Mouse (Mus musculus) inflammation-experienced regulatory T-cells, adult 6 months (primary cell): ENCODE measurements around the gene Apoc2. TPM values are rescaled to one million over a fixed set of nuclear protein-coding genes. Genes with fewer than 3 reads are reported as not detected.
A peak's percentile ranks its signal among the peaks of the same experiment; 100 is the strongest.

ENCODE experiments used
- ATAC-seq: one replicate; pipeline ENCODE4 v1.8.0; 2017
- polyA plus RNA-seq, 3 experiments: library from polyadenylated mRNA; unstranded; fragments of 100-300 nt; shearing (Covaris generic); gene quantifications; one replicate each; pipeline ENCODE4 v1.2.1; 2017

Gene Apoc2
- polyA plus RNA-seq, 3 experiments from 2014 or later = not detected

DNA sequence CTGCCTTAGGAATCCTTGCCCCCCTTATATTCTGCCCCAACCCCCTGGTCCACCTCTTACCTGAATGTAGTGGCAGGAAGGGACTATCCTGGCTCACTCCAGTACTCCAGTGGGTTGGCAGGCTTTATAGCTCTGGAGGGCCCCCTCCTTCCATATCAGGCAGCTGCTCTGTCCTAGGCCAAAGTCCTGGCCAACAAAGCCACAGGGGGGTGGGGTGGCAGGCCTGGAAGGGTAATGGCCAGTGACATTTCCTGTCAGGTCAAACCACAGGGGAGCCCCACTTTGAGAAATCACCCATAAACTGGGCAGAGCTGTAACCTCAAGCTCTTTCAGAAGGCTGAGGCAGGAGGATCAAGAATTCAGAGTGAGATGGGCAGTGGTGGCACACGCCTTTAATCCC is 1.1 kb downstream of the Apoc2 start:
- no peak for ATAC-seq

DNA sequence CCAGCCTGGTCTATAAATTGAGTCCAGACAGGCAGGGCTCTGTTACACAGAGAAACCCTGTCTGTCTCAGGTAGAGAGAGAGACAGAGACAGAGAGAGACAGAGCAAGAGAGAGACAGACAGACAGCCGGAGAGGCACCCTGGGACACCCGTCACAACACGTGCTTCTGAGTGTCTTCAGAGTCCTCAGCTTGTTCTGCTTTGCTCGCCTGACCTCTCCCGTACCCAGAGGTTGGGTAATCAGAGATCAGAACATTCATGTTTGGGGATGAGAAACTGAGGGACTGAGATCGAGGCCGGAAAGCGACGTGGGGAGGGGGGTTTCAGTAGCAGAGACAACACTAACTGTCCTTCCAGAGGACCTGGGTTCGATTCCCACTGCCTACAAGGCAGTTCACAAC is 1.9 kb downstream of the Apoc2 start:
- ATAC-seq = no peak

DNA sequence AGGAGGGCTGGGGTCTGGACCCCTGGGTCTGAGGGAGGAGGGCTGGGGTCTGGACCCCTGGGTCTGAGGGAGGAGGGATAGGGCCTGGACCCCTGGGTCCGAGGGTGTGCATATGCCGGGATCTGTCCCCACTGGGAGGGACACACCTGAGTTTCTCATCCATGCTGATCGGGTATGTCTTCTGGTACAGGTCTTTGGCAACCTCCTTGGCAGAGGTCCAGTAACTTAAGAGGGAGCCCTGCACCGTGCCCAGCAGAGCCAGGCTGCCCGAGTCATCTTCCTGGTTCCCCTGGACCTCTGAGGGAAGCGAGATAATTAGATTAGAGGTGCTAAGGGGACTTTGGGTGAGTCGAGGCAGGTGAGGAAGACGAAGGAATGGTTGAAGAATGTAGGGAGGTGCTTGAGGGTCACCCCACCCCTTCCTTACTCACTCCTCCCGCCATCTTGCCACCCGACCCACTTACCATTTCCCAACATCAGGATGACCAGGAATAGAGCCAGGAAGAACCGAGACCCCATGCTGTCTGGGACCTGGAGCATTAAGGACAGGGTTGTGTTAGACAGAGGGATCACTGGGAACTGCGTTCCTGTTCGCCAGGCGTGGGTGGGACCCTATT is 4.5 kb downstream of the Apoc2 start:
- ATAC-seq = no peak

DNA sequence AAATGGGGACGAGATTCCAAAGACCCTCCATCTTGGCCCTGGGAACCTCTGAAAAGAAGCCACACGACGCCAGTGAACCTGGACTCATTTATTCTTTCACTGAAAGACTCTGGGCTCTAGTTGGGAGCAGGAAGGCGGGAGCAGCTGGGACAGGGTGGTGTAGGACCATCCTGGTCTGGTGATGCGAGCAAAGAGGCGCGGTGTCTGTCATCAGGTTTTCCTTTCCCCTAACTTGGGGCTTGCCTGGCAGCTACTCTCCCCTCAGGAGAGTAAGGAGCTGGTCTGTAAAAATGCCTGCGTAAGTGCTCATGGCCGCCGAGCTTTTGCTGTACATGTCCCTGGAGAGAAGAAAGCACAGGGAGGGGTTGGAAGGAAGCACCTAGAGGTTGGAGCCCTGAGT is 6.2 kb downstream of the Apoc2 start:
- no peak for ATAC-seq

DNA sequence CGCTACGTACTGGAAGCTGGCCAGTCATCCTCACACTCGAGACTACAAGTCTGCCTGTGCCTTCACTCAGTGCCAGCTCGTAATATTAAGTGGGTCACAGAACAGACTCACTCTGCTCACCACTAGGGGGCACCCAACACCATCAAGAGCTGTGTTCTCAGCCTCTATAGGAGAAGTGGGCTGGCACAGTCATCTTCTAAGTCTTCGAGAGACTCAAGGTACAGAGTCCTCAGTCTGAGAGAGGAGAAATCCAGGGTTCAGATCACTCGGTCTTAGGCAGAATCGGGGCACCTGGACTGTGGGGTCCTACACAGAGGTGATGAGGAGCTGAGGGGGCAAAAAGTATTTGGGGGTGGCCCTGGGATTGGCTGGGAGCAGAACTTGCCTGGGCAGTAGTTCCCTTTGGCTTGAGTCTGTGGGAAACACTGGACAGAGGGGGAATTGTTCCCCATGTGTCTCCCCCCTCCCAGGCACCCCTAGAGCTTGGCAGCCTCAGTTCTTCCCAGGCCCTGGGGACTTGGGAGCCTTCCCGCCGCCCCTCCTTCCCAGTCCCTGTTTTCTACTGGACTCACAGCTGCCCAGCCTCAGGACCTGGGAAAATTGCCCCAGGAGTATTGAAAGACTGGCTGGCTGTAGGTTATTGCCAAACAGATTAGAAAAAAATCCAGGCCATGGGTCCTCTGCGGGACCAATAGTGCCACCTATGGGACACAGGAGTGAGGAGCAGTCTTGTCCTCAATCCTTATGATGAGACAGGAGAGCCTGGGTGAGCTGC is 8.6 kb downstream of the Apoc2 start:
- peak; percentile 67 for ATAC-seq

DNA sequence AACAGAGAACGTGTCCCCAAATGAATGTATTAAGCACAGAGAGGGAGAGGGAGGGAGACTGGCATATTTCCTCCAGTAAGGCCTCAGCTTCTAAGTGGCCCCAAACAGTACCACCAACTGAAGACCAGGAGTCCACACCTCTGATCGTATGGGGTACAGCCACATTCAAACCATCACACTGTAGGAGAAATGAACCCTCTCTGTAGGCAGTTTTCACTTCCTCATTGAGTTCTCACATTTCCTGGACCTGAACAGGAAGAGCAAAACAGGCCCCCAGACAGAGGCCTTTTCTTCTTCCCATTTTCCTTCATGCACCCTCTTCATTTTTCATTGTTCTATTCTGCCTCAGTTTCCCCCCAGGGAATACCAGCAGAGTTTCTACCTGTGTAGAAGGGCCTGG is 10.3 kb downstream of the Apoc2 start:
- ATAC-seq = no peak

DNA sequence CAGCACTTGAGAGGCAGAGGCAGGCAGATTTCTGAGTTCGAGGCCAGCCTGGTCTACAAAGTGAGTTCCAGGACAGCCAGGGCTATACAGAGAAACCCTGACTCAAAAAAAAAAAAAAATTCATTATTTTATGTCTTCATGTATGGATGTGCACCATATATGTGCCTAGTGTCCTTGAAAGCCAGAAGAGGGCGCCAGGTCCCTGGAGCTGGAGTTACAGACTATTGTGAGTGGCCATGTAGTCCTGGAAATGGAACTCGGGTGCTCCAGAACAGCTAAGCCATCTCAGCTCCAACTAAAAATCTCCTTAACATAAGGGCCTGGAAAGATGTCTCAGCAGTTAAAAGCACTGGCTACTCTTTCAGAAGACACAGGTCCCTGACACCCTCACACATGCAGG is 11.0 kb downstream of the Apoc2 start:
- no peak for ATAC-seq

DNA sequence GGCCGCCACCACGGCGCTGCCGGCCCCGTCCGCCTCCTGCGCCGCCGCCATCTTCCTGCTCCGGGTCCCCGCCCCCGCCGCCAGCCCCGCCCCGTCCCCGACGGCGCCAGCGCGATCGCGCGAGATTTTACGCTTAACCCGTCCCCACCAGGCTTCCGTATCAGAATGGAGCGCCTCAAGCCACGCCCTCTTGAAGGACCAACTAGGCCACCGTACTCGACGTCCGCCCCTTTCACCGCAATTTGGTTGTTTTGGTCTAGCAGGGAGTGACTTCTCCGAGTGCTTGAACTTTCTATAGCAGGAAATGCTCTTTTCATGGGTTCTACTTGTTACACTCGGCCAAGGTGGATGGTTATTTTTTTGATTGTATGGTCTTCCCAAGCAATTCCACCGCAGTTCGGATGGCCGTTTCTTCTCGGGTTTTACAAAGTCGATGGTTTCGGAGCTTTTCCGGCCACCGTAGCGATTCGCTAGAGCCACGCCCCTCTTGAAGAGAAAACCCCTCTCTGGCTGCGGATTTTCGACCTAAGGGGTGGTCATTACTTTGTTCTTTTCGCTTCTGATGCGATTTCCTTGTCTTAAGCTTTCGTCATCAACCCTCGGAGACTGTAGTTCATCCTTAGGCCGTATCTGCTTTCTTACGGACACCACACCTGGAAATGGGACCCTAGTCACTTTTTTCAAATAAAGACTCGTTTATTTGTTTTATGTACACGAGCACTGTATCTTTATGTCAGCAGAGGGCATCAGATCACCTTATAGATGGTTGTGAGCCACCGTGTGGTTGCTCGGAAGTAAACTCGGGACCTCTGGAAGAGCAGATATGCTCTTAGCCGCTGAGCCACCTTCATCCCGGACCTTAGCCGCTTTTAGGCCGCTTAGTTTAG is 12.5 kb downstream of the Apoc2 start, which contains the start of gene Clptm1:
Clptm1 (minus strand) TSS at position 79 of the 887 bp plus-strand sequence.
- peak; percentile 68 for ATAC-seq

DNA sequence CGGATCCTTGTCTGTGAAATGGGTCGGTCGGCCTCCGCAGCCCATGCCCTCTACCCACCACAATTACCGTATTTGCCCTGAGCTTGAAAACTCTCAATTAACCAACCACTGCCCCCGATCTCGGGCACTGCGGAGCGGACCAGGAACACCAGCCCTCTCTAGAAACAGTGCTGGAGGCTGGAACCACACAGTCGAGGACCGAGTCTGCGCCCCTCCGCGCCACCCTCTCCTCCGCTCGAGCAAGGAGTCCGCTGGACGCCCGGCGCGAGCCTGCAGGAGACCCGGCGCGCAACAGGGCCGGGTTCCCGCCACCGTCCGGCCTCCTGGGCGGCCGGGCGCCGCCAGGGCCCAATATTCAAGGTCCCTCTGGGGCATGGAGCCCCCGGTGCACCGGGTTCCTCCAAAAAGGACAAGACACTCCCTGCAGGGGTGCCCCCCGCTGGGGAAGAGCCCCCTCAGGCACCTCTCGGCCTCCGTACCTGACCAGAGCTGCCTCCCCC is 13.2 kb downstream of the Apoc2 start:
- ATAC-seq = peak; percentile 5

DNA sequence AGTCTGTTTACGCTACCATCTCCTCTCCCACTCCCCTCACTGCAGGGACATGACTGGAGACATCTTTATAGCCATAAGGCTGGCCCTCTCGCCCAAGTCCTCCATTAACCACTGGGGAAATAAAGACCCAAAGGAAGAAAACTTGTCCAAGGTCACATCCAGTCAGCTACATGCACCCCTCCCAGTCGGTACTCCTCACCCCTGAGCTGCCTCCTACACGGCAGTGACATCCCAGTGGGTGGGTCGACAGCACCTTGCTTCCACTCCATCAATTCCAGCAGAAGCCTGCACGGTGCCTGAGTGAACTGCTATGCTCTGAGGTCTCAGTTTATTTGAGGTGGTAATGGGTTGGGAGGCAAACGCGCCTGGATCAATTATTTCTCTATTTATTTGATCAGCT is 13.8 kb downstream of the Apoc2 start:
- ATAC-seq = no peak

DNA sequence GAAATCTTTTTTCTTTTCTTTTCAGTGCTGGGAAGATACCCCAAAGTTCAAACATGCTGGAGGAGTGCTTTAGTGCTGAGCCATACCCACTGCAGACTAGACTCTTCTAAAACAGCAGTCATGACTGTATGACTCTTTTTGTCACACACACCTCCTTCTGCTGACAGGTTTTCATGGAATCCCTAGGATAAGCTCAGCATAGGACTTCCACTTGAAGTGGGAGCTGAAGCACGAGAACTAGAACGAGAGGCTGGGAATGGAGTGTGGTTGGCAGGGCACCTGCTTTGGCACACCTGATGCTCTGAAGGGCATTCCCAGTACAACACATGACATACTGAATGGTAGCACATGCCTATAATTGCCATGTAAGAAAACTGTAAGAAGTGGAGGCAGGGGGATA is 25.1 kb downstream of the Apoc2 start:
- no peak for ATAC-seq

DNA sequence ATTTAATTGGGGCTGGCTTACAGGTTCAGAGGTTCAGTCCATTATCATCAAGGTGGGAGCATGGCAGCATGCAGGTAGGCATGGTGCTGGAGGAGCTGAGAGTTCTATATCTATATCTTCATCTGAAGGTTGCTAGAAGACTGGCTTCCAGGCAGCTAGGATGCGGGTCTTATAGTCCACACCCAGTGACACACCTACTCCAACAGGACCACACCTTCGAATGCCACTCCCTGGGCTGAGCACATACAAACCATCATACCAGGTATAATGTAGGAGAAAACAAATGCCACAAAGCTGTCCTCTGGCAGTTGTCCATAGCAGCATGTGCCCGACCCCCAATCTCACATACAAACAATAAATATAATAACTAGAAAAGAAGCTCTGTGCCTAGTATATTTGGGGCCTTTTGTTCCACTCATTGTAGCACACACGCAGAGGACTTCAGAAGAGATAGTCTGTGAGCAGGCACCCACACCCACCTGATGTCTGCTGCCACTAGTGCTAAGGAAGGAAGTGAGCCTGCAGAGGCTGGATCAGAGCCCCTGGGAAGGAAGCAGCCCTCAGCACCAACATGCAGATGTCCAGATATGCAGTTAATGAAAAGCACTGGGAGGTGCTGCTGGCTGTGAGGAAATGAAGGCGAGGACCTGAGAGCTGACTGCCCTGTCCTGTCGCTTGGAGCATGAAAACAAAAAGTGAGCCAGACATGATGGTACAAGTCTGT is 26.5 kb downstream of the Apoc2 start:
- no peak for ATAC-seq

DNA sequence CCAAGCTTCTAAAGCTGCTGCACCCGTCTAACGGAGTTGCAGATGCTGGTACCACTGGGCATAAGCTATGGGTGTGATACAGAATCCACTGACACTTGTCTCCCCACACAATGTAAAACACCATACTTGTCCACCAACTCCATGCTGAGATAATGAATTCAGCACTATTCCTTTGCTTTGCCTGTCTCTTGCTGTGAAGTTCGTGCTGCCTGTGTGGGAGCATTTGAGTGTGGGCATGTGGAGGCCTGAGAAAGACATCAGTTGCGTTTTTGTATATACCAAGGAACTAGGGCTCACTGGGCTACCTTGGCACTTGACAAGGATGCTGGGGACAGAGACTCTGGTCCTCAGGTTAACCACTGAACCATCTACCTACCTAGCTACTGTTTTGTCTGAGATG is 36.5 kb downstream of the Apoc2 start:
- ATAC-seq = no peak

DNA sequence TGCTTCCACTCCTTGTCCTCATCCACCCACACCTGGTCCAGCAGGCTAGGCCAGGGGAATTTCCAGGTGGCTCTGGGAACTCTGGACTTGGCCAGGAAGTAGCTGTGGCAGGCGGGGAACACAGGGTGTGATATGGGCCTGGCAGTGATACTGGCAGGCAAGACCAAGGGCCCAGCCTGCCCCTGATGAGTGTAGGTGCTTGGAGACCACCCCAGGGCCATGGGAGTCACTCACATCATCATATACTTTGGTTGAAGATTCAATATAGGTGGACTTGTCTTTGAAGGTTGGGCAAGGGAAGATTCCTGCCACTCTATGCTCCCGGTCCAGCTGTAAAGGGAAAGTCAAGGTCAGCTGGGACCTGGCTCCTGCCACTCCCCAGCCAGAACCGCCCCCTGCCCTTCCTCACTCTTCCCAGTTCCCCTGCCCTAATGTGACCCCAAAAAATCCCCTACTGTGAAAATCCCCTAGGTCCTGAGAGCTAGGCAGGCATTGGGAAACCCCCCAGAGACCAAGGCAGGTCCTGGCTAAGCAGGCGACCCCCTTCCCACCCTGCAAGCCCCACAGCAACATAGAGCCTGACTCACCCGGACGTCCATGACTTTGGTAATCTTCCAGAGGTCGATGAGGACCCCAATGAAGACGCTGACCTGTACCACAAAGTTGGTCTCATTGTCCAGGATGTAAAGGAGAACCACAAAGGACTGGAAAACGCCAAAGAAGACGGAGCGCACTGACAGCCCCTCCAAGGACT is 42.5 kb downstream of the Apoc2 start:
- ATAC-seq = no peak

DNA sequence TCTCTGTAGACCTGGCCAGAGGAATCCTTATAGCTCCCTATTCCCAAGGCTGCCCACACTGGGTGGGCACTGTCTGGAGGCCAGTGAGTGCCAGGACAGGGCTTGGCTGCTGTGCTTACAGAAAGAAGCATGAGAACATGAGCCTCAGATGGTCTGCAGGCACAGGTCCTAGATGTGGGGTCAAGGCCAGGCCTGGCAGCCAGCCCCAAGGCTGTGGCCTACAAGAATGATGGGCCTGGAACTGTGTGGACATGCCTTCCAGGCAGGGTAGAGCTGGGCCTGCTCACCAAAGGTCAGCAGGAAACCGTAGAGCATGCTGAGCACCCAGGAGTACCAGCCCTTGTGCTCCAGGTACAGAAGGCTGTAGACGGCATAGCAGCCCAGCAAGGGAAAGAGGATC is 43.1 kb downstream of the Apoc2 start:
- no peak for ATAC-seq

DNA sequence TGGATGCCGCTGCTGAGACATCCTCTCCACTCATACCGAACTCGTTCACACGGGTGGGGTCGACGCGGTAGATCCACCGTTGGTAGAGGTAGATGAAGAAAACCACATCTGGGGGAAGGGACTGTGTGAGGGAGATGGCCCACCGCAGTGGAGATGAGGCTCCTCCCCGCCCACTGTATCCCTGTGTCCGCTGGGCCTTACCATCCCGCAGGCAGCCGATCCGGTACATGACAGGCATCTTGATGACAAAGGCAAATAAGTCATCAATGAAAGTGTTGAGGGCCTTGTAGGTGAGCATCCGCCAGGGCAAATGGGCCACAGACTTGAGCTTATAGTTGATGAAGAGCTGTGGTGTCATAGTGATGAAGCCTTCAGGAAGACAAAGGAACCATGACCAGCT is 43.9 kb downstream of the Apoc2 start:
- ATAC-seq = no peak

DNA sequence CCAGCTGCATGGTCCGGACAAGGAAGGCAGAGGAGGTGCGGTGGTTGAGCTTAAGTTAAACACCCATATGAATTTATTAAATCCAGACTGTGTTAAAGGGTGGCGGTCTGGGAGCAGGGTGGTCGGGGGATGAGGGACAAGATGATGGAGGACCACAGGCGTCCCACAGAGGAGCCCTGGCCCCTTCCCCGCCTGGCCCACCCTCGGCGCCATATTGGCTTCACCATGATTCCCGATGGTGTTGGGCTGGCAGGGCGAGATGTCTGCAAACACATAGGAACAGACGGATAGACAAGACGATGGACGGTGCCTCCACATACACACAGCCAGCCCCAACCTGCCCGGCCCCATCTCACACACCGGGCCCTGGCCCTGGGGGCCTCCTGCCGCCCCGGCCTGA is 44.5 kb downstream of the Apoc2 start:
- no peak for ATAC-seq

DNA sequence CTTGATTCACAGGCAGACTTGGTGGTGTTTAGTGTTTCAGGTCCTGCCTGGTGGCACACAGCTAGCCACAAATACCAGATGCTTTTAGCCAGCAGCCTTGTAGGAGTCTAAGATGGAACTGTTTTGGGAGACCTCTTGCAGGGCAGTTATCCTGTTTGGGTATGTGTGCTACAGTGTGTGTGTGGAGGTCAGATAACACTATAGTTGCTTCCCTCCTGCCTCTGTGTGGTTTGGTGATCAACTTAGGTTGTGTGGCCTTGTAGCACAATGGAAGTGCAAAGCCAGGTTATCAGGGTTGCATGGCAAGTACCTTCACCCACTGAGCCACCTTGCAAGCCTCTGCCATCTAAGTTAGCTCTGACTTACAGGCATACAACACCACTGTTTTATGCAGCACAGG is 45.0 kb downstream of the Apoc2 start:
- no peak for ATAC-seq

DNA sequence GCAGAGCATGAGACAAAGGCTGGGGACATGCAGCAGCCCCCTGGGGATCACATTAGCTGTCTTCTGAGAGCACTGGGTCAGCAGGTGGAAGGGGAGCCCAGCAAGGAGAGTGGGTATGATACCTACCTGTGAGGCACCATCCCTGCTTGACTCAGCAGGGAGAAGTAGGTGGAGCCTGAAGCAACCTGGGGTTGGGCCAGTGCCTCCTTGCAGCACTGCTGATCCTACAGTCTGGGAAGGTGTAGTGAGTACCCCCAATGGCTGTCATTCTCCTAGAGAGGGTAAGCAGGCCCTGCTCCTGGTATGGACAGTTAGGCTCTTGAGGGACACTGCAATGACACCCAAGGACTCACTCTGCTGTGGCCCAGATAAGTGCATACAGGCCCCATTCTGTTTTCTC is 45.5 kb downstream of the Apoc2 start:
- no peak for ATAC-seq

DNA sequence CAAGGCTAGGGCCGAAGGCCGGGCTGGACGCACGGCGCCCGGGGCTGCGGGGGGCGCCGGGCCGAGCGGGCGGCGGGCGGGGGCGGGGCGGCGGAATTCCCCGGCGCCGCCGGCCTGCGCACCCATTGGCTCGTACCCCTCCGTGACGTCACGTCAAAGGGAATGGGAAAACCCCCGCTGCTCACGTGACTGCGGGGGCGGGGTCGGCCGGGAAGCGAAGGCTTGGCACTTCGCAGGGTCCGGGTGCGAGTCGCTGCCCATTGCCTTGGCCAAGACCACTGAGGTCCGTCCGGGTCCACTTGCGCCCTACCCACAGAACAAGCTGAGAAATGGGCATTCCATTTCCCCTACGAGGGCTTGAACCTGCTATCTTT is 48.4 kb downstream of the Apoc2 start, which contains the start of gene Relb:
Relb (minus strand) TSS at position 78 of the 374 bp plus-strand sequence.
- peak; percentile 25 for ATAC-seq

DNA sequence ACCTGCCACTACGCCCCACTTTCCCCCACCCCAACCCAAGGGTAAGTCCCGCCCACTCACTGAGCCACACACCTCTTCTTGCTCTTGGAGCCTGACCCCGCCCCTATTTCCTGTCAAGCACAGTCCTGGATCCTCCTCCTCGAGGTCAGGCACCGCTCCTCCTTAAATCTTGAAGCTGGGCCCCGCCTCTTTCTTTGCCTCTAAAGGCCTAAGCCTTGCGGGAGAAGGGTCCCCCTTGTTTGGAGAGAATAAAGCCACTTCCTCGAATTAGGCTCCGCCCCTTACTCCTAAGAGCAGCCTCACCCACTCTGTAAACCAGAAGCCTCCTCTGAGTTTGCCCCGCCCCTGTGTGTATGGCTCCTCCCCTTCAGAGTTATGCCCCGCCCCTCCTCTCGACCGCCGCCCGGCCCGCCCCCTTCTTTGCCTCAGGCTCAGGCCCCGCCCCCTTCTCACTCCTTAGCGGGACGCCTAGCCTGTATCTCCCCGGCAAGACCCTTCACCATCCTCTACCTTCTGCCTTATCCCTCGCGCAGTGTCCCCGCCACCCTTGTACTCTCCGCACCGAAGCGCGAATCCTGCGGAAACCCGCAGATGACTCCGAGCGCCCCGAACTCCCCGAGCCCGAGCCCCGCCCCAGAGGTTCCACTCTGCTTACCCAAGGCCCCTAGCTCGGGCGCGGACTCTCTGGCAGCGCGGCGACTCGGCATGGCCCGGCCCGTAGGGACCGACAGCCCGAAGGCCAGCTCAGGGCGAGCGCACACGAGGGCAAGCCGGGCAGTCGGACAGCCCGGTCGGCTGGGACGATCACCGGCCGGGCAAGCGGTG is 49.0 kb downstream of the Apoc2 start:
- ATAC-seq = peak; percentile 86
